Mouse (Mus musculus): ENCODE data around the gene Cpa2.

The Cpa2 gene

GRCm38 (mm10) chr6:30547656-30548306, 6.4 kb downstream of the Cpa2 start:
- DNase-seq (ENCODE audit: extremely low read depth, low read depth), result no peak

- DNase-seq (ENCODE audit: extremely low read depth, low read depth), result no peak
These were observed 7.9 kb downstream of the Cpa2 start for GRCm38 (mm10) chr6:30549231-30549761.

GRCm38 (mm10) chr6:30550496-30551192, 9.3 kb downstream of the Cpa2 start:
- no peak for DNase-seq (ENCODE audit: extremely low read depth, low read depth)

GRCm38 (mm10) chr6:30551193-30551515, 9.8 kb downstream of the Cpa2 start:
- DNase-seq (ENCODE audit: extremely low read depth, low read depth), result no peak

- no peak for DNase-seq (ENCODE audit: extremely low read depth, low read depth)
These were observed 10.5 kb downstream of the Cpa2 start for GRCm38 (mm10) chr6:30551644-30552580.

- no peak for DNase-seq (ENCODE audit: extremely low read depth, low read depth)
These were observed 11.2 kb downstream of the Cpa2 start for GRCm38 (mm10) chr6:30552628-30553027.

GRCm38 (mm10) chr6:30553381-30554010, 12.1 kb downstream of the Cpa2 start:
- DNase-seq (ENCODE audit: extremely low read depth, low read depth), result no peak

- DNase-seq (ENCODE audit: extremely low read depth, low read depth), result no peak
These were observed 12.7 kb downstream of the Cpa2 start for GRCm38 (mm10) chr6:30554092-30554491.

GRCm38 (mm10) chr6:30554621-30555170, 13.3 kb downstream of the Cpa2 start:
- DNase-seq (ENCODE audit: extremely low read depth, low read depth), result no peak

GRCm38 (mm10) chr6:30556080-30556479, 14.7 kb downstream of the Cpa2 start:
- no peak for DNase-seq (ENCODE audit: extremely low read depth, low read depth)

GRCm38 (mm10) chr6:30559726-30560125, 18.3 kb downstream of the Cpa2 start:
- DNase-seq (ENCODE audit: extremely low read depth, low read depth), result no peak

- DNase-seq (ENCODE audit: extremely low read depth, low read depth), result no peak
These were observed 20.8 kb downstream of the Cpa2 start for GRCm38 (mm10) chr6:30562132-30562531.

- no peak for DNase-seq (ENCODE audit: extremely low read depth, low read depth)
These were observed 22.2 kb downstream of the Cpa2 start for GRCm38 (mm10) chr6:30563575-30563974.

GRCm38 (mm10) chr6:30564051-30564450, 22.7 kb downstream of the Cpa2 start:
- no peak for DNase-seq (ENCODE audit: extremely low read depth, low read depth)

GRCm38 (mm10) chr6:30568069-30568468, 26.7 kb downstream of the Cpa2 start, which contains the start of gene Cpa4:
Cpa4 (plus strand) TSS chr6:30568369.
- DNase-seq (ENCODE audit: extremely low read depth, low read depth), result no peak

GRCm38 (mm10) chr6:30569331-30569730, 27.9 kb downstream of the Cpa2 start:
- DNase-seq (ENCODE audit: extremely low read depth, low read depth), result no peak

GRCm38 (mm10) chr6:30570012-30570411, 28.6 kb downstream of the Cpa2 start:
- no peak for DNase-seq (ENCODE audit: extremely low read depth, low read depth)

GRCm38 (mm10) chr6:30572456-30573311, 31.3 kb downstream of the Cpa2 start:
- DNase-seq (ENCODE audit: extremely low read depth, low read depth), result no peak

- no peak for DNase-seq (ENCODE audit: extremely low read depth, low read depth)
These were observed 32.0 kb downstream of the Cpa2 start for GRCm38 (mm10) chr6:30573380-30573779.

- no peak for DNase-seq (ENCODE audit: extremely low read depth, low read depth)
These were observed 33.6 kb downstream of the Cpa2 start for GRCm38 (mm10) chr6:30574945-30575344.

Data from MEL-GATA-1-ER (cell line).